Mouse (Mus musculus) right cerebral cortex, postnatal 25 days (tissue): ENCODE measurements around the gene Gm9857.

Experiments
- DNase-seq: peaks from one replicate; pipeline ENCODE4 v3.0.0; 2022

Gm9857 gene

GRCm38 (mm10) chr3:108940001-108940633 is at the start of gene Gm9857:
Gm9857 (minus strand) TSS chr3:108940445.
- no peak for DNase-seq

DNA sequence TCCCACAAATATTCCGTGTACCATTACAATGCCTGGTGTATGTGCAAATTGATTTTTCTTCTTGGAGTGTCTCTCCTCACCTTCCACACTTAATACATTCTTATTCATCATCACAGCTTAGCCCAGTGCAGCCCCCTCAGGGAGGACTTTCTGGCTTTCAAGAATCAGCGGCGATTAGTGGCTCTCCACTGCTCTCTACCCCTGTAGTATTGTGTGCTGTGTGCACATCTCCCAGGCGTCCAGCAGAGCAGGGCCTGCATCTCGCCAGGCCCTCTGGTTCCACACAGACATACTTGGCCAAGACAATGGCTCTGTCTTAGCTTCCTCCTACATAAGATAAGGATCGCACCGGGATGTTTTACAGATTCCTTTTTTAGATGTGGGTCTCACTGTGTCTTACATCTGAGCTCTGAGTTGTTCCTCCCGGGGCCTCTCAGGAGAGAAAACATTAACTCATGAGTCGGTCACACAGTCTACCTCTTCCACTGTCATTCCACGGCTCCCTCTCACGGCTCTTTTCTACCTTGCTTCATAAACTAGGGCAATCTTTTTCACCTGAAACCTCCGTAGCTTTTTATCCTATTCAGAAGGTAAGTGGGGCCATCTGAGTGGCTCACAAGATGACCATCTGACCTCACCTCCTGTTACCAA is 46.9 kb upstream of the Gm9857 start:
- DNase-seq, result no peak

DNA sequence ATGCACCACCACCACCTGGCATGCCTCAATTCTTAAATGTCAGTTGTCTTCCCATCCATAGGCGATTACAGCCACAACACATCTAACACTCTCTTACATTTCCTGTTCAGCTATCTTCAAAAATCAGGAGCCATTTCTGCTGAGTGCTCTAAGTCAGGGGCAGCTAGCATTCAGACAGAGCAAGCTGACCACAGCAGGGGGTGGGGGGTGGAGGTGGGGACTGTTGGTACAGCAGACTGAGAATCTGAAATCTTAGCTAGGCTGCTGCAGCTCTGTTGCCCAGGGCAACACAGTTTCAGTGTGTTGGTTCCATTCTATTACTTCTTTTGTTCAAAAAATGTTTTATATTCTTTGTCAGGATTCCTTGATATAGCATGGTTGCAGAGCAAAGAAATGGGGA is 46.3 kb upstream of the Gm9857 start:
- no peak for DNase-seq

DNA sequence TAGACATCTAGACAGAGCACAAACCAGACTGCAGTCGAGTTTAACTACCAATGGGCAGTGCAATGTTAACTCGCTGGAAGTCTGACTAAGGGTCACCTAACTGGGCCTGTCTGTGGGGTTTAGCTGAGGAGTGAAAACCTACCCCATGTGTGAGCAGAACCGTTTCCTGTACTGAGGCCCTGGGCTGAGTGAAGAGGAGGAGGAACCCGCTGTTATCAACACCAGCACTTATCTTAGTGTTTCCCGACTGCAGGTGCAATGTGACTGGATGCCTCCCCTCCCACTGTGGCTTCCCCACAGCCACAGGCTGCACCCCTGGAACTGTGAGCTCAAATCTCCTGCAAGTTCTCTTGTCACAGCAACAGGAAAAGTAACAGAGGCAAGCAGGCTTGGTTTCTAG is 43.7 kb upstream of the Gm9857 start:
- DNase-seq, result no peak

GRCm38 (mm10) chr3:108981946-108982345 is 41.7 kb upstream of the Gm9857 start:
- no peak for DNase-seq

- DNase-seq, result no peak
Observed at GRCm38 (mm10) chr3:108977340-108978030, 37.2 kb upstream of the Gm9857 start.

DNA sequence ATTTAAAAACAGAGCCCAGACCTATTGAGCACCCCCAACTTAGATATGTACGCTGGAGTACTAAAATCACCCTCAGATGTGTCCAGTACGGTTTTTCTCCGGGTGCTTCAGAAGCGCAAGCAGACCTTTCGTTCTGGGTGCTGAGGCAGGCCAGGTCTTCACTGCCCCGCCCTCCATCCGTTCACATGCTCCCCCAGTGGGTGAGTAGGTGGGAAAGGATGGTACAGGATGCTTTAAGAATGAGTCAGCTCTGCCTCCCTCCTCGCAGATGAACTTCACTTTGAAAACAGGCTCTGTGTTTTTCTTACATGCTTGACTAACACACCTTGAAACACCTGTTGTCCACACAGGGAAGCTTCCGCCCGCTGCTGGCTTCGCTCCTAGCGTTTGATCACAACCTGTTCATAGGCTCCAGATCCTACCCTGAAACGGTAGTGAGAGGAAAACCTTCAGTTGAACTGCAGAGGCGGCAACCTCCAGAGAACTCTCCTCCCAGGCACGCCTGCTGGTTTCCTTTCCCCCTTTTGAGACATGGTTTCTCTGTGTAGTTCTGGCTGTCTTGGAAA is 34.8 kb upstream of the Gm9857 start:
- peak; percentile 27 for DNase-seq

GRCm38 (mm10) chr3:108973980-108974660 is 33.9 kb upstream of the Gm9857 start:
- no peak for DNase-seq

DNA sequence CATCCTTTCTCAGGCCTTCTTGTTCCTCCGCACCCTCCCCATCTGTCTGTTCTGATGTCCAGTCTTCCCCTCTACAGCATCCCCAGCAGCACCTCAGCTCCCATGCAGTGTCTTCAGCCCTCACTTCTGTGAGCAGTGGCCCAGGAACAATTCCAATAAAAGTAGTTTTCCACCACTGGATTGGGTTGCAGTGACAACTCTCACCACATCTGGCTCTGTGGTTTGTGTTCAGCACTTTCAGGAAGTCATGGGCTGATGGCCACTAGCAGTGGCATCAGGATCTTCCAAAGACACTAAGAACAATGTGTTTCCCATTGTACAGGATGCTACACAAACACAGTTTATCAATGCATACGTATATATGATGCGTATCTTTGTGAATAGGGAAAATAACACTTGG is 25.8 kb upstream of the Gm9857 start:
- DNase-seq, result no peak

- no peak for DNase-seq
Observed at GRCm38 (mm10) chr3:108964361-108965044, 24.3 kb upstream of the Gm9857 start.

- no peak for DNase-seq
Observed at GRCm38 (mm10) chr3:108963776-108964175, 23.5 kb upstream of the Gm9857 start.

- no peak for DNase-seq
Observed at GRCm38 (mm10) chr3:108963278-108963677, 23.0 kb upstream of the Gm9857 start.

DNA sequence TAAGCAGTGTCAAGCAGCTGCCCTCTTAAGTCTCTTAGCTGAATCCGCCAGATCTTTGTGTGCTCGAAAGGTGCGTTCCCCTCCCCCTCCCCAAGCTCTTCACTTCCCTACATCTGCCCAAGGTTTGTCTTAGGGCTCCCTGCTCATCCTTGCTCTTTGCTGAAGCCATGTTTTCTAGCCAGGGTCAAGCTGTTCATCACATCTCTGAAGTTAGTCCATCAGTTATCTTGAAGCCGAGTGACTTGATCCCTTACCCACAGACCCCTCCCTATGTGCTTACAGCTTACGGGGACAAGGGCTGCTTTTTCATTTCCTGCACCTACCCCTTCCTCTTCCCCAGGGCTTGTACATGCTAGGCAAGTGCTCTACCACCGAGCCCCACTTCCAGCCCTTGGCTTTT is 21.4 kb upstream of the Gm9857 start:
- DNase-seq, result no peak

DNA sequence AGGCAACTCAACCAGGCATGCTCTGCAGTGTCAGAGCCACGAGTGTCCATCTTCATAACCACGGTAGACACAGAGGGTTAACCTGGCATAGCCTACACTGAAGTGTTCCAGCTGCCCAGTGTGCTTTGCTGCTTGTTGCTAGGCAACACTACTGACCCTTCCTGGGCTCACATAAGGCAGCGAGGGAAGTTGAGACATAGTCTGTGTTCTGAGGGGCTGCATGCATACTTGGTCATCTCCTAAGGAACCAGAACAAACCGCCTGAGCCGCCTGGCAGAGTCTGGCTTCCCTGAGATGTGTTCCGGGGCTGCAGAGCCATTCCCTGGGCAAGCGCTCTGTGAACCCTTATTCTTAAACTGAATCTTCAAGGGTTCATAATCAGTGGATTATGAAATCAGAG is 21.0 kb upstream of the Gm9857 start:
- DNase-seq, result no peak

DNA sequence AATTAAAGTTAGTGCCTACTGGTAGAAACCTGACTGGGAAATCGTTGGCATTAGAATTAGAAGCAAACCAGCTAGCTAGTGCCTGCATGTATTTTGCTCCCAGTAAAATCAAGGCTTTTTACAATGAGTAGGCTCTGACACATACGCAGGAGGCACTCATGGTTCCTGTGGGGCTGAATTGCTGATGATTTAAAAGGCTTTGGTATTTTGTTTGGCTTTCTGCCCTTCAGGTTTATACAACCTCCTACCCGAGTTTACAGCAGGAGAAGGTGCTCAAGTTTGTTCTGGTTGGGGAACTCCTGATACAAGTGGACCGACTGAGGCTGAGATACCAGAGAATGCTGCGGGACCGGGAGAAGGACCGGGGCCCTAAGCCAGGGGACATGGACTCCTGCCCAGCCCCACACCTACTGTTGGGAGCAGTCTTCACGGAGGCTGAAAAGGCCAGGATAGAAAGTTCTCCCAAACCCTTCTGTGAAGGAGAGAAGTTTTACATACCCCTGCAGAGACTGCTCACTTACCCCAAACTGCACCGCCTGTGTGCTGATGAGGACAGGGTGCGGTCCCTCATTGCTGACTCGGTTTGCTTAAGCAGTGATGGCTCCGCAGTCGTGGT is 19.5 kb upstream of the Gm9857 start:
- no peak for DNase-seq

GRCm38 (mm10) chr3:108957976-108958375 is 17.7 kb upstream of the Gm9857 start:
- no peak for DNase-seq

DNA sequence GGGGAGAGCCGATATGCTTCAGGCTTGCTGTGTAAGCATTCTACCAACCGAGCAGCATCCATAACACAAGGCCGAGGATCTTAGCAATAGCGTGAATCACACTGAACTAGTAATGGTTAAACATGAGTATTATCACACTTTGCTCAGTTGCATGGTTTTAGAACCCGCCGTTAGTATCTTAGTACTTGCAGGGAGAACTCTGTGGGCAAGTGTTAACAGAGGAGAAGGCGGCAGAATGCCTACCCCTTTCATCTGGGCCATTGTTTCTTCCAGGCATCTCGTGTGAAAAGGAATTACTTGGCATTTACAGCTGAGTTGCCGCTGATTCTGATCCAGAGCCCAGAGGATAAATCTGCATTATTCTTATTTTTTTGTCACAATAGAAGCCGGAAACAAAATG is 751 bp upstream of the Gm9857 start:
- DNase-seq, result no peak

DNA sequence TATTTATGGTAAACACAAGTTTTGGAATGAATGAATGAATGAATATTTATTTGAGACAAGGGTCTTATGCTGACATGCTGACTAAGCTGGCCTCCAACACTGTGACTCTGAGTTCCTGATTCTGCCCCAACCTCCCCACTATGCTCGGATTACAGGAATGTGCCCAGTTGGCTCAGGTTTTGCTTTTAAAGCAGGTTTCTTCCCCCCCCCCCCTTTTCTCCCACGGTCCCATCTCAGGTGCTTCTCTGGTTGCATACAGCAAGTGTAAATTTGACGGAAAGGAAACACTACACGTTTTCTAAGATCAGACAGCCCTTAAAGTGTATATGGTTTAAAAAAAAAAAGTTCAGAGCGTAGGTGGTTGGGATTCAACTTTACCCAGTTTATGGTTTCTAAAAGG is 672 bp downstream of the Gm9857 start, which contains the start of gene Henmt1:
TSS of gene Henmt1 (plus strand) at position 301 of the 400 bp plus-strand sequence.
- no peak for DNase-seq

- DNase-seq, result no peak
Observed at GRCm38 (mm10) chr3:108938691-108939090, 1.6 kb downstream of the Gm9857 start.

DNA sequence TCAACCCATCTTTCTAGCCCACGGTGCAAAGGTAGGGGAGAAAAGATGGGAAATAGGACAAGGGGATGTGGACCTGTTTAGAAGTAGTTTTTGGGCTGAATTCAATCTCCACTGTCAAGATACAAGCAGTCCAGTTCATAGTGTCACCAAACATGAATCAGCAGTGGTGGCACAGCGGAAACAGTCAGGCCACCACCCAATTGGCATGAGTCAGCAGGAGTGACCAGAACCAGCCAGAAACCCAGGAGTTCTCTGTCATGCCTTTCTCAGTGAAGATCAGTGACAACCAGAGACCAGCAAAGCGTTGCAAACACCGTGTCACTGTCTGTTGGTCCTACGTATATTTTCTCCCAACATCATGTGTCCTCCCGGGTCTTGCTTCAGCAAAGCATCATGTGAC is 6.7 kb downstream of the Gm9857 start:
- no peak for DNase-seq

DNA sequence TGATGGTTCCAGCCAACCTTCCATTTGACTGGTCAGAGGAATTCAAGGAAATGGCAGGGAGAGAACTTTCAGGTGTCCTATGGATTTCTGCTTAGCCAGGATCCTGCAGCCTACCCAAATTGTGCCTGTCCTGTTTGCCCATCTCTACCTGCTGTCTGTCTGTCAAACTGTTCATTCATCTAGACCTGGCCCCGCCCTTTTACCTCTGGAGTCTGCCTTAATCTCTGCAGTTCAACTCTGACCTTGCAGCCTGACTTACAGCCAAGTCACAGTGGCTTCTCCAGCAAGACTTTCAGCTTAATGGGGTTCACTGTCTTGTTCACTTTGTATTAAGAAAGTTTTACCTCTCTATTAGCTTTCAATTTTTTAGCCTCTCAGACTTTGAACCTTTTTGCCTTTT is 13.9 kb downstream of the Gm9857 start:
- DNase-seq, result no peak

GRCm38 (mm10) chr3:108925677-108926076 is 14.6 kb downstream of the Gm9857 start:
- no peak for DNase-seq
